Mouse (Mus musculus) right cerebral cortex, postnatal 10 days (tissue): ENCODE data around the gene Ptprn2.
A peak's percentile ranks its signal among the peaks of the same experiment; 100 is the strongest.

Experiments
- DNase-seq, 2 experiments: peaks; one replicate each; pipeline ENCODE4 v3.0.0; 2021; ENCODE audit warnings: low spot score in 2 of 2

Gene Ptprn2

DNA sequence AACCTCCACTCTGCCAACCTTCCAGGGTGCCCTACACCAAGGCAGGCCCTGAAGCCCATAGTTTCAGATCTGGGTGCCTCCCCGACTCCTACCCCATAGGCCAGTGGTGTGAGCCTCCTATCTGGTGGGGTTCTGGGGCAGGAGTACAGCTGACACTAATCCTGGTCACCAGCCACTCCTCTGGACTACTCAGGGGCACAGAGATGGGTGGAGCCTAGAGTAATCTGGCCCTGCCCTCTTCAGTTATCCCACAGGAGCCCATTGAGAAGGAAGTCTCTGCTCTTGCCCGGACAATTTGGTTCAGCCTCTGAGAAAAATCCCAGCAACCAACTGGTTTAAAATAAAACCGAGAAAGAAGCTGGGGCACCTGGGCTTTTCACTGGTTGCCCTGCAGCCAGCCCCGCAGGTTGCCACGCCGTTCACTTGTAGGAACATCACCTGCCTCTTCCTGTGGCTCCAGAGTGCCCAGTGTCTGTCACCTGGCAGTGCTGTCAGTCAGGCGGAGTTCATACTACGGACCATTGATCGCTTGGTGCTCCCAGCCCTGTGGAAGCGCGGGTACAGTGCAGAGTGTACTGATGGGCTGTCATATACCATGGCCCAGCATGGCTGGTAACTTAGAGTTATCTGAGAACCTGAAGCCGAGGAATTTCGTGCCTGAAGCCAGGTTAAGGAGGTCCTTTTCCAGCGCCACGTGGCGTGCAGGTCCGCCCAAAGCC is 673.6 kb downstream of the Ptprn2 start:
- DNase-seq, result no peak

DNA sequence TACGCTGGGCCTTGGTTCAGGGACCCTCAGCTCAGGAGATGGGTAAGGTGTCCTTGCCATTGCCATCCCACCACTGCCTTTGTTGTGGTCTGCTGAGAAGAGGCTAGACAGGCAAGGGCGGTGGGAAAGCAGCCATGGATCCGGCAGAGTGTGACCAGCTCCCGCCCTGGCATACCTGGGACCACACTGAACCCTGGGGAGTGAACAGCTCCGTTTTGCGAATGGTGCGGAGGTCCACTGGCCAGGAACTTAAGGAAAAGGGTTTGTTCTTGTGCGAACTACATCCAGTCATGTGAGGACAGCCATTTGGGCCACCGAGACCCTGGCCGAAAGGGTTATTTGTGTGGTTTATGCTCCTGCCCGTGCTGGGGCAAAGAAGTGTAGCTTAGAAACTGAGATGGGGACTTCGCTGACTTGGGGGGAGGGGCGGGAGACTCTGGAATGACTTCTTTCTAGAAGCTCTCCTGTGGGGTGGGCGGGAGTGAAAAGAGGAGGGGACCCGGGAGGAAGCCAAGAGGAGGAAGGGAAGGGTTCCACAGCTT is 674.2 kb downstream of the Ptprn2 start:
- peak in 1 of 2 experiments; percentile 61 for DNase-seq

DNA sequence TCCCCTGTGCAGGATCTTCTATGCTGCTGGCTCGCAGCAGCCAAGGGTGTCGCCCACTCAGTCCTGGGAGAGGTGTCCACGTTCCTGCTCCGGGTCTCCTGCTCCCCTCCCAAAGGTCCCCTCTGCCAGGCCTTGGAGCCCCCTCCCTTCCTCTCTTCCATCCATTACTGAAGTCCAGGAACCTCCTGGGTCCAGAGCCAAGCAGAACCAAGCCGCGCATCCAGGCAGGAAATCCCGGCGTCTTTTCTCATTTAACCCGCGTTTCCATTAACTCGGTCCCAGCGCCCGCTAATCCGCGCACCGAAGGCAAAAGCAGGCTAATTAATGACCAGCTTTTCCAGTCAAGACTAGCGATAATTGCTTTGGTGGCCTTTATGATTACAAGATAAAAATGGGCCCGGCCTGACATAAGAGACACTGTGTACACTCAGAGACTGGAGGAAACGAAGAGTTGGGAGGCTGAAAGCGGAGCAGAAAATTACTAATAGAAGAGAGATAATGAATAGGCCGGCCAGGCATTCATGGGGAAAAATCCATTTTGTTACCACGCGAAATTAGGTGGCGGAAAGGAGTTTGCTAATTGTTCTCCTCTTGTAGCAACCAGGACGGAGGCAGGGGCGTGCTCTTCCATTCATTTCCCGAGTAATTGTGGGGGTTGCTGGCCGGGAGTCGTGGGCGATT is 674.8 kb downstream of the Ptprn2 start:
- DNase-seq, result peak in 1 of 2 experiments; percentile 51

DNA sequence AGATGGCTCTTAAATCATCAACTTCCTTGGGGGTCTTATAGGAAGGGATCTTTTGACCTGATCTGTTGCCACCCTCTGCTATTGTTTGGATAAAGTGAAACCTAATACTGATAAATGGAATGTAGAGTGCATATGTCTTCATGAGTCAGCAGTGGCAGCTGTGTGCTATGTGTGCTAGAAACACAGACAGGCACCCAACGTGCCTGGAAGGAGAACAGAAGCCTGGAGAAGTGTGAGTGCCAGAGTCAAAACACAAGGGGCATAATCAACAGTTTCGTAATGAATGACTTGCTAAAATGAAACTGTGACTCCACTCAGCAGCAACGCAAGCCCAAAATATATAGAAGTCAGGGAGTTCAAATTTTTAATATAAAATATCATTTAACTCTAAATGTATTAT is 676.7 kb downstream of the Ptprn2 start:
- DNase-seq, result no peak

DNA sequence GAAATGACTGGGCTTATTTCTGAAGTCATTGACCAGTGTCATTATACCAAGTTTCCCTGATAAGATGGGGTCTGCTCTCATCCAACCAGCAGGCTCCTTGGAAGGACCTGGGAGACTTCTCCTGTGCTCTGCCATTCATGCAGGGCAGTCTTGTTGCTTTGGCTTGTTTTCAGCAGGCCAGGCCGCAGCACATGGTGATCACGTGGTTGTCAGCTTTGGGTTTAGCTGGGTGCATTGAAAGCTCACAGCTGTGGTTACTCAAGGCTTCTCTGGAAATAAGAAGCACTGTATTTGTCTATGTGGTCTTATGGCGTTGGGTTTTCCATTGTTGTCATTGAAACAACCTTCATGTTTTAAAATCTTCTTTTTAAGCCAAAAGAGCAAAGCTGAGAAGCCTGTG is 678.3 kb downstream of the Ptprn2 start:
- peak; percentile 46 to 54 for DNase-seq

DNA sequence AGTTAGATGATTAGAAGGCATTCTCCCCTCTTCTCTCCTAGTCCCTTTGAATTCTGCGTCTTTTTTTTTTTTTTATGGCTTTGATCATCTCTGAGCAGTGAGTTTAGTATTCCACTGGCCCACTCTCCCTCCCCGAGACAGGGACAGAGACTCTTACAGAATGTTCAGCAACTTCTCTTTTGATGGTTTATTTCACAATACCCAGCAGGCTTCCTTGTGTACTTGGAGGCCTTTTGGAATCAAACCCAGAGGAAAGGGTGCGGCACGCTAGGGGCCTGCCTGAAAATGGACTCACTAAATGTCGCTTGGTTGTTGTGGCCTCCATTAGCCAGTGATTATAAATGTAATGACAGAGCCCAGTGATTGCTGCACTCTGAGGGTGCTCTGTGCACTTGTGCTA is 680.7 kb downstream of the Ptprn2 start:
- DNase-seq, result no peak

DNA sequence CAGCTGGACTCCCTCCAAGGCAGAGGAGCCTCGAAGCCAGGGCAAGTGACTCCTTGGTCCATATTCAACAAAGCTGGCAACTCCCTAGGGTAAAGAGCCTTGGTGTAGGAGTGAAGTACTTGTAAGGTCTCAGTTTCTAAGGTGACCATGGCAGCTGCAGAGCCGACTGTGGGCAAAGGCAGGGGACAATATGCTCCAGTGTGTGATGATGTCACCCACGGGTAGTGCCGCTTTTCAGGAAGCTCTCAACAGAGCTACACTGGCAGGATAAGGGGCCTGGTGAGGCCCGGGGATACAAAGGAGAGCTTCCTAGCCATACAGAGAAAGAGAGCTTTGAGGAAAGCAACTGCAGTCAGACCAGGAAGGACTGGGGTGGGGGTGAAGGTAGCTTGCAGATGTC is 684.1 kb downstream of the Ptprn2 start:
- no peak for DNase-seq

DNA sequence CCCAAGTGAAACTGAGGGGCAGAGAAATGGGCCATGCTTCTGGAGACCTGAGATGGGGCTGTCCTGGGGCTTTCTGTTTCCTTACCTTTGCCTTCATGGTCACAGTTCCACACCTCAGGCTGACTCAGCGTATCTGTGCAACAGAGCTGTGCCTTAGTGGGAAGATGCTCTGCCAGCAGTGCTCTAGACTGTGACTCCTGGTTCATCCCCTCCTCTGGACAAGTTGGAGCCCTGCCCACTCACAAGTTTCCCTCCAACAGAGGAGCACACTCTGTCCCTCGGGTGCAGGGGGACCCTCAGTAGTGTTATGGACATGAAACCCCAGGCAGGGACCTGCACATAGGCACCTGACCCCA is 687.0 kb downstream of the Ptprn2 start:
- DNase-seq, result no peak

DNA sequence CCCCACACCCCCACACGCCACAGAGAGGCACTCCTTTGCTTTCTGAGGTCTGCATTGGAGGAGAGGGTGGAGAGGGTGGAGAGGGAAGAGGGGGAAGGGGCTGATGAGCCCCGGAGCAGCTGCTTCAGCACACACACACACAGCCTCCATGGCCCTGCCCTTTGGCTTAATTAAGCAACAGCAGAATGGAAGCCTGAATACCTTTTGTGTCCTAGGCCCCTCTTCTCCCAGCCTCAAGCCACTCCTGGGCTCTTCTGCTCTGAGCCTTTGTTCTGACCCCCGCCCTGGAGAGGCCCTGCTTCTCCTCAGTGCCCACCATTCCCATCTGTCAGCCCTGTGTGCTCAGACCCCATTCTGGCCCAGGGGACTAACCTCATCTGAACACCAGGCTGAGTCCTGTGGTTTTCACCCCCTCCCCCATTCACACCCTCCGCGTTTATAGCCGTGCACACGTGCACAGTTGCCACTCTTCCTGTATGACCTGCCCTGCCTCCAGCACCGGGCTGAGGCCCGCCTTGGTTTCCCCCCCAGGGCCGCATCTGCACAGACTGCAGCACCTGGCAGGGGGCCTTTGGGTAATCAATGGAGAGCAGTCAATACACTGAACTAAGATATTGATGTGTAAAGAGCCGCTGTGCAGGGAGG is 687.5 kb downstream of the Ptprn2 start:
- DNase-seq, result no peak

DNA sequence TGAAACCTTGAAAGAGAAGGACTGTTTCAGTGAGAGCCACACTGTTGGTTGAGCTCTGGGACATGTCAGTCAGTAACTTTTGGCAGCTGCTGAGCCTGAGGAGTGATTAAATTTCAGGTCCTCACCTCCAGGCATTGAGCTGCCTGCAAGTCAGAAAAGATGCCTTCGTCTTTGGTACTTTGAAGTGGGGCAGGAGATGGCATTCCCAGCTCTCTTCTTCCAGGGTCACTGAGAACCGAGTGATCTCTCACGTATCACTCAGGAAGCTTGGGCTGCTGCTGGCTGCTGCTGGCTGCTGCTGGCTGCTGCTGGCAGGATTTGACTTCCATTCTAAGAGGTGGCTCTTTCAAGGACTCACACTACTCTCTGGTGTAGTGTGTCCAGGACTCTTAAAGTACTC is 688.7 kb downstream of the Ptprn2 start:
- no peak for DNase-seq

DNA sequence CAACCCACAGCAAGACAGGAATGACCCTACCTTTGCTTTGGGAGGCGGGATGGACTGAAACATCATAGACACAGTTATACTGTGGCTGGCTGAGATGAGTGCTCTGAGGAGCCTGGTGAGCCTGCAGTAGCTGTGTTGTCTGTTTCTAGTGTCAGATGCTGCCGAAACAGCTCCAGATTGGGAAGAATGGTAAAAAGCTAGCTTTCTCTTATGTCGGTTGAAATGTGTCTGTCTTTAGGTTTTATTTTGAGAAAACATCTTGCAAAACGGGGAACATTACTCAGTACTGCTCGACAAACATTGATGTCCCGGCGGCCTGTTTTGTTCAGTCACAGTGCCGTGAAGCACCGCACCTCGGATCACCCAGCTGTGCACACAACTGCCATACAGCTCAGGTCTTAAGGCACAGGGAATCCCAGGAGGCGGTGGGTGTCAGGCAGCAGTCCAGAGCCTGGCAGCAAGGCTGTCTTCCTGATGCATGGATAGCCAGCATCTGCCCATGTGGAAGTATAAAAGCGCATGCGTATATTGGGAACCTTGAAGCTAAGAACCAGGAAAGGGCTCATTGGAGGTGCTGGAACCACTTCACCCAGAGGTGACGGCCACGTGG is 689.7 kb downstream of the Ptprn2 start:
- no peak for DNase-seq

DNA sequence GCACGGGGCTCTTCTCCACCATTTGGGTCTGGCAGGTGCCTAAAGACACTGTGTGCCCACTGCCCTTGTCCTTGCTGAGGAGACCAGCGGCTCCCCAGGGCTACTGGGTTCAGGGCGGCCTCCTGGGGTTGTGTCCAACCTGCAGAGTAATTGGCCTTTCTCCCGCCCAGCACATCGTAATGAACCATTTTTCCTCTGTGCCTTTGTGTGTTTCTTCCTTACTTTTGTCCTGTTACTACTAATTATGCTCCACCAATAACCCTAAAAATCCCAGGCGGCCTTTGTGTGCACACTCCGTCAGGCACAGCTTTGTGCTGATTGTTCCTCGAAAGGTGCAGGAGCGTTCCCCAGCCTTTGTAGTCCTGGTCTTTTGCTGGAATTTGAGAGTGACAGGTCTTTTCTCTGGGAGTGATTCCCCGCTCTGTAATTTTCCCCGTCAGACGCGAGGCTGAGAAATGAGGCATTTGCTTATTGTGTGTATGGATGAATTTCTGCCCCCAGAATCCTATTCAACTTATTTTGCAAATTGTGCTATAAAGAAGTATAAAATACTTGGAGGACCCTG is 690.8 kb downstream of the Ptprn2 start:
- DNase-seq, result no peak

DNA sequence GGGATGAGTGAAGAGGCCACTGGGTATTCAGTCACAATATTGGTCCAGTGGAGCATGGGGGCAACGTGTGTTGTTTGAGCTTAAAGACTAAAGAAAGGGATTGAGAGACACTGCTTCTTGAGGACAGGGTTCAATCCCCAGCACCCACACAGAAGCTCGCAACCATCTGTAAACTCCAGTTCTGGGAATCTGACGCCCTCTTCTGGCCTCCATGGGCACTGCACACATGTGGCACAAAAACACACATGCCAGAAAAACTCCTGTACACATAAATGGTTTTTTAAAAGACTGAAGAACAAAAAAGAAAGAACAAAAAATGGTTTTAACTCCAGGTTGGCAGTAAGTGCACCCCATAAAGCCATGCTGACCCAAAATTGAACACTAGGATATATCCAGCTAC is 701.6 kb downstream of the Ptprn2 start:
- DNase-seq, result no peak

DNA sequence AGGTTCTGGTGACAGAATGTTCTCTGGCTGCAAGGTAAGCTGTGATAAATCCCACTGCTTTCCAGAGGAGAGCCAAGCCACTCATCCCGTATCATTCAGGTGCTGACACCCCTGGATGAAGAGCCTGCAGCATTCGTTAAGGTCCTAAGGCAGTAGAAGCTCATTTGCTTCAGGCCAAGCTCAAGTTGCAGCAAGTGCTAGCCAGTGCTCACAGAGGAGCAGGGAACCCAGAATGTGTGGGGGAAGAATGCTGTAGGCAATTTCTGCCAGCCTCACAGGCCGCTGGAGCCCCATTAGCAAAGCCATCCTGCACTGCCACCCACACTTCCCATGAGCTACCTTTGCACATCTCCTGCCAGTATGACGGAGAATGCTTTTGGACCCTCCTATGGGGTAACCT is 706.5 kb downstream of the Ptprn2 start:
- DNase-seq, result no peak

DNA sequence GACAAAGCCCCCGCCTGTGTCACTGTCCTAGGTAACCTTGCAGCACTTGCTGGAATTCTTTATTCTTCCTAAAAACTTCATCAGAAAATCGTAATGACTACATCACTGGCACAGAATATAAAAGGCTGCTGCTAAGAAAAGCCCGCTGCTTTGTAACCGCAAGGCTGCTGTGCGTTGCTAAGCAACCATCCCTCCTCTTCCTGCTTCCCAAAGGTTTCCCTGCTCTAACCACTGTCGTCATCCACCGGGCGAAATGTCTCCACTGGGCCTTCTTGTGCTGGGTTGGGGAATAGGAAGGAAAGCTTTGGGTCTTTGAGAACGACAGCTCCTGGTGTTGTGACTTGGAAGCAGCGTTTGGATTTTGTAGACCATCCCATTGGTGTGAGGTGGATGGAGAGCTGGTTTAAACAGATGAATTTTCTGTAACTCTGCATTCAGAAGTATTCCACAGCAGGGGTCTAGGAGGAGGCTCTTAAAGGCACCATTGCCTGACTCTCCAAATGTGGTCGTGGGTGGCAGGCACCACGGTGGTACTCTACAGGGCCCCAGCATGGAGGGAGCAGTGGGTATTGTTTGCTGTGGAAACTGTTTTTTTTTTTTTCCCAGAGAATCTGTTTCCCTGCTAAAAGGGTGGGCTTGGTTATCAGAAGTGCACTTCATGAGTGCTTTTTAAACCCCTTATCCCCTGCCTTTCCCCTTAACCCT is 711.4 kb downstream of the Ptprn2 start:
- peak; percentile 84 to 92 for DNase-seq

DNA sequence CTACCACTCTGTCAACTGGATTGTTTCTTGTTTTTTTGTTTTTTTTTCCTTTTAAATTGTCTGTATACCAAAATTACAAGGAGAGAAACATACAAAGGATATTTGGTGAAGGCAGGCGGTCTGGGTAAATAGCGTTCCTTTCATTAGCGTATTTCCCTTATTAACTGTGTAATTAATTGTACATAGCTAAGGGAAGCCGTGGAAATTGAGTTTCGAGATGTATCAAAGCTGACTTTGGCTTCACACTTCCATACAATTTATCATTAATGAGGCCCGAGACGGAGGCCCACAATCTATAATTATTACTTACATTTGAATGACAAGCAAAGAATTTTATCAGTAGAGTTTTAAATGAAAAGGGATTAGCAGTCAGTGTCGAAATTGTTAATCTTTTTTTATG is 712.6 kb downstream of the Ptprn2 start:
- no peak for DNase-seq

DNA sequence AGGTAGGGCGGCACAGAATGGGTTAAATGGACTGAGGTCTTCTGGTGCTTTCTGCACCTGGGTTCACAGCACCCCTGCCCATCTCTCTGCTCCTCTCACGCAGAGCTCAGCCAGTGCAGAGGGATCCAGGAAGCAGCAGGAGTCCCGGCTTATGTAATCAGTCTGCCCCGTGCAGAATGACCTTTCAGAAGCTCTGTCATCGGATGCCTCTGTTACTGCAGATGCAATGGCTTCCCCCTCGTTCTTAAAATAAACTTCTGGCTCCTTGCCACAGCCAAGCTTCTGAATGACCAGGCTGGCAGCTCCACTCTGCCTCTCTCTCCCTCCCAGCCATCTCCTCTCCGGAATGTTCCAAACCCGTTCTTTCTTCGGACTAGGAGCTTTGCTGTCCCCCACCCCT is 714.6 kb downstream of the Ptprn2 start:
- DNase-seq, result peak; percentile 75 to 84

DNA sequence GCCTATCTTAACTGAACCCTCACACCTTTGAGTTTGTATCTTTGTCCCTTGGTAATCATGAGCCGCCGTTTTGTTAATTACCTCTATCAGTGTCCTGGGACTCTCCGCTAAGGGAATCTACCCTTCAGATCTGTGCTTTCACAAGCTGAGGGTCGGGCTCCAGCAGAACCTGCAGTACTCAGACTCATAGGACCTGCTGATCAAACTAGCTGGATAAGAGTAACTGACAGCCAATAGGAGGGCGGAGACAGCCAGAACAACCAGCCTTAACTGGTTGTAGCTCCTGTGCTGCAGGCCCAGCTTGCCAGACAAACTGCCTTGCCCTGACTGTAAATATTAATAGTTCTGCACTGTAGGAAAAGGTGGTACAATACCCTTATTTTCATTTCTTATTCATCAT is 715.1 kb downstream of the Ptprn2 start:
- DNase-seq, result no peak

DNA sequence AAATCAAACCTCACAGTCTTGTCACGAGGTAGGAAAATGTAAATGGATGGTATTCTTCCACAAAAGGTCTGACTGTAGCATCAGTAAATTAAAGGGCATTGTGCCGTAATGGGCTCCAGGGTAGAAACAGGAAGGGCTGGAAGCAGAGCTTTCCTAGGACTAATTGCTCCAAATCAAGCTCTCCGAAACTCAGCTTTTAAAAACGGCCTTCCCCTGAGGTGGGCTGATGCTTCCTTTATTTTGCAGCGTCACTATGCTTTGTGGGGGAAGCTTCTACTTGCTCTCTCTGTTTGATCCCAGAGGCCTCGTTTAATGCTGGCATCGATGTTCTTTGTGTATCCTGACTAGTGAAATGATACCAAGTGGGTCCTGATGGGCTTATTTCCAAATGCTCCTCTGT is 718.0 kb downstream of the Ptprn2 start:
- DNase-seq, result no peak

DNA sequence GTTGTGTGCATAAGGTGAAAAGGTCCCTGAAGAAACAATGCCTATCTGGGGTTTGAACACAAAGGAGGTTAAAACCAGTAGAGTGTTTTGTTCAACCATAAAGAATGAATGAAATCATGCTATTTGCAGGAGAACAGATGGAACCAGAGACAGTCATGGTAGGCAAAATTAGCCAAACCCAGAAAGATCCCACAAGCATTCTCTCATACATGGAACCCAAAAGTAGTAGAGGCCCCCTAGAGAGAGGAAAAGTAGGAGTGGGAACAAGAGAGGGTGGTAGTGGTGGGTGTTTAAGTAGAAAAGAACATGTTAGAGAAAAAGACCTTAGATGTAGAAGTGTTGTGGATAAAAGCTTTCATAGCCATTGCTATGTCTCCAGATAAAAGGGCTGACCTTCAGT is 719.4 kb downstream of the Ptprn2 start:
- DNase-seq, result no peak

DNA sequence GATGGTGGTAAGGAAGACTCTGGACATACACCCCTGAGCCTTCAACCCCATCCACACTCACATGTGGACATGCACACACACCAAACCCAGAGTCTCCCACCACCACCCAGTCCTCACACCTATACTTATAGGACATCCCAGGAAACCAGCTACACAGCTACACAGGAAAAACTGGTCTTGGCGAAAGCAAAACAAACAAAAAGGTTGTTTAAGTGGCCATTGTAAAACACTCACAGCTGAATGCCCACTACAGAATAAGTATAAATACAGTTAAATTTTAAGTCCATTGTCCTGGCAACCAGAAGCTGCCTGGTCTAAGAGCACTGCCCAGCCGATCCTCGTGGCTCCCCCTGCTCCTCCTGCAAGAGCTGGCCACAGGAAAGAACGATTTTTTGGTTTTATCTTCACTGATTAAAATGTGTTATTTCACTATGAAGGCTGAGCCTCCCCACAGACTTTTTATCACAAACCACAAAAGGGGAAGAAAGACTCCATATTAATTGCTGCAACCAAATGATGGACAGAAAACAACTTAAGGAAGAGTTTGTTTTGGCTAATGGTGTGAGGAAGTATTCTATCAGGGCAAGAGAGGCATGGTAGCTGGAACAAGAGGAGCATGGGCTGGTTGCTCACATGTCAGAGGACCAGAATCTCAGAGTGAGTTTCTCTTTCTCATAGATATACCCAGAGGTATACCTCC is 722.1 kb downstream of the Ptprn2 start:
- no peak for DNase-seq
